Mouse (Mus musculus) megakaryocyte-erythroid progenitor cell, adult 5-6 weeks (primary cell): ENCODE data around the gene Frzb. TPM values are rescaled to one million over a fixed set of nuclear protein-coding genes. Genes with fewer than 3 reads are reported as not detected.
"Not testable (repeated sequence)": the region's sequence is repeated elsewhere in the genome, so short reads cannot be mapped to it uniquely, and the experiment has no call there.

Experiments
- ATAC-seq: replicated peaks from 2 replicates; pipeline ENCODE4 v1.8.0; 2016; ENCODE audit warnings: mild to moderate bottlenecking, inconsistent platforms; ENCODE audit not compliant: severe bottlenecking, poor library complexity, low FRiP score, low TSS enrichment
- total RNA-seq, 2 experiments: library from RNA; stranded (forward) in 1 of 2; stranded (reverse) in 1 of 2; fragments of 200-1000, 215-1000 nt in 1 of 2; fragments of >200 nt in 1 of 2; fragmentation: Nextera tagmentation in 1 of 2; gene quantifications; 2 replicates each; pipeline ENCODE4 v1.2.3; 2014 to 2017

Gene Frzb
- not detected in 2 replicates for total RNA-seq (2014; fragmentation: Nextera tagmentation)
- total RNA-seq (2017): not detected in 2 replicates

GRCm38 (mm10) chr2:80447291-80447791 is at the start of gene Frzb:
TSS of gene Frzb (minus strand) at chr2:80447625.
- no peak for ATAC-seq

GRCm38 (mm10) chr2:80495304-80495703 is 47.9 kb upstream of the Frzb start:
- ATAC-seq: not testable (repeated sequence)

DNA sequence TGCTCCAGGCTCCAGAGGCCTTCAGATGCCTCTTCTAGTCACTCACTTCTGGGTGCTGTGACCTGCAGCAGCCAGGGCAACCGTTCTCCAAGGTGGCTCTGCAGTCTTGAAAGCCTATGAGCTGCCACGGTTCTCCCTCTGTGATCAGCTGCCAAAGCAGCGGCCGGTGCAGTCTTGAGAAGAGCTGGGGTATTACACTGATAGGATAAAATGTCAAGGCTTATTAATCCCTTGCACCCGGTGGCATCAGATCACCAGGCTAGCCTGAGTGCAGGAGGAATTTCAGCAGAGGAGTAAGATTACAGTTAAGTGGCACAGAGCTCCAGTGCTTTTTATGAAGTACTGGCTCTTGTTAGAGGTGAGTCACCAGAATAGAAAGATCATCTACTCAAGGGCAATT is 39.4 kb upstream of the Frzb start:
- no peak for ATAC-seq

DNA sequence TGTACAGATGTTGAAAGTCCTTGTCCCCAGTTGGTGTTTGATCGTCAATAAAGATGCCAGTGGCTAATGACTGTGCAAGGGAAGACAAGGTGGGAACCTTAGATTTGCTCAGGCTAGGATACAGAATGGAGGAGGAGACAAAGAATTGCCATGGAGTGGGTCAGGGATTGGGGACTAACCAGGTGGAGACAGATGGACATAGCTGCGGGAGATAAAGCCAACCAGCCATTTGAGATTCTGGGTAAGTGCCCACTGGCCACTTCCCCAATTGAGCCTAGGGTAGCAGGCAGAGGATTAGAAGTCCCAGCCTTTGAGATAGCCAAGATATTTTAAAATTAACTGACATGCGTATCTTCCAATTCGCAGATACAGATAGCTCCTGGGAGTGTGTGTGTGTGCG is 37.5 kb upstream of the Frzb start:
- no peak for ATAC-seq

DNA sequence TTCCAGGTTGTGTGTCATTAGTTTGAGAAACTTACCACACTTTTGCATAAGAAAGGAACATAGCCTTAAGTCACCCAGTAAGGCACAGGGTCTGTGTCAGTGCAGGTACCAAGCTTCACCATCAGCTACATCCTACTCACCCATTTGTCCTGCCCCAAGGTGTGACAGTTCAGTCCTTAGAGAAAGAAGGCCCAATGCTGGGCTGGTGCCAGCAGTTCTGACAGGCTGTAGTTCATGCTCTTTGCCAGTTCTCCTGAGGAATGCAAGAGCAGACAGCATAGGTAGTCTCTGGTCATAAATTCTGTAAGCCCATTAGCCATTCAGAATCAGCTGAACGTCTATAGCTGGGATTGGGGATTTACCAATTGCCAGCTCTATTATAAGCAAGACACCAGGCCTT is 28.4 kb upstream of the Frzb start:
- no peak for ATAC-seq

DNA sequence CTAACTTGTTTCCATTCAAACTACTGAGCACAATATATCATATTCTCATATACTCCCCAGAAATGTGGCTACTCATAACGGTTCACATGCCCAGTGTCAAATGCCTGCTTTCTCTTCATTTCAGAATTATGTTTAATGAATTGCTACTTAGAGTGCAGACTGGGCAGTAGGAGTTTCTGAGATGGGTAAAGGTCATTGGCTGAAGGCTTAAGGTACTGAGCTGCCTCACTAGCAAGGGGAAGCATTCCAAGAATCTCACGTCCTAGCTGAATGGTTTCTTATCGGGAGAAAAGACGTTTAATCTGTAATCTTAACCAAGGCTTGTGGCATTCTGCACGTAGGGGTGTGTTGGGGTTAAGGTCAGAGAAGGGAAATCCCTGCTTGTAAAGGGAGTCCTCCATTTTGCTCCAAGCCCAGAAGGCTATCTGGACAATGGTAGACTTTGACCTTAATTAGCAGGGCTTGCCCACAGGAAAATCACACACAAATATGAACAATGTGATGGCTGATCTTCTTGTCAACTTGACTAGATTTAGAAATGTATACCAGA is 26.9 kb upstream of the Frzb start:
- ATAC-seq: no peak

GRCm38 (mm10) chr2:80465991-80466821 is 18.8 kb upstream of the Frzb start:
- no peak for ATAC-seq

- no peak for ATAC-seq
Measured at GRCm38 (mm10) chr2:80461827-80462226, 14.4 kb upstream of the Frzb start.

DNA sequence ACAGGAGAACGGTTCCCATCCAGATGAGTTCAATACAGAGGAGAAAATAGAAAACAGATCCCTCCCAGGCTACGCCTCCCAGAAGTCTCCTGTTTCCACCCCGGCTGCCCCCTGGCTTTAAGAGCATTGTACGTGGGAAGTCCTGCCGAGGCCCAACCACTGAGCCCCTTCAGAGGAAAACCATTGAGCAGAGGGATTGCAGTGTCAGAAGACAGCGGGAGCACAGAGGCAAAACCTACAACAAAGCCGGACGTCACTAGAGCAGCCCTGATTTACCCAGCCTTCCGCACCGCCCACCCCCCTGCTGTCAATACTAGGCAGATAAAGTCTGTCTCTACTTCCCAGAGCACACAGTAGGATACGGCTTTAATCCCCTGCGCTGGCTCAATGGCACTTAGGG is 806 bp upstream of the Frzb start:
- no peak for ATAC-seq

- peak; percentile 58 for ATAC-seq
Measured at GRCm38 (mm10) chr2:80446308-80447151, 895 bp downstream of the Frzb start.

GRCm38 (mm10) chr2:80445926-80446307 is 1.5 kb downstream of the Frzb start:
- ATAC-seq: no peak

DNA sequence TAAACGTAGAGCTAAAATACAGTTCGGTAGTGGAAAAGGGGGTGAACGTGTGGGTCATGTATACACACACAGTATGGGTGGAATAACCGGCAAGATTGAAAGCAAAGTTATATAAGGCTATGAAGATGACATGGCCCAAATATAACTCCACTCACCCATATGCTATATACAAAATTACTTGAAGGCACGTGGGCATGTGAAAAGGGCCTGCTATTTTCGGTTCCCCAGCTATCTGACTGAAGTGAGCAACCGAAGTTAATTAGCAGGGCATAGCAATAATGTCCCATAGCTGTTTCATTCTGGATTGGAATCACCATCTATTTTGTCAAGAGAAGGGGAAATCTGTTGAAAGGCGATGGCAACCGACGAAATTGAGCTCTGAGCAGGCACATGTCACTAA is 1.9 kb downstream of the Frzb start:
- ATAC-seq: no peak

- no peak for ATAC-seq
Measured at GRCm38 (mm10) chr2:80444418-80445365, 2.7 kb downstream of the Frzb start.

DNA sequence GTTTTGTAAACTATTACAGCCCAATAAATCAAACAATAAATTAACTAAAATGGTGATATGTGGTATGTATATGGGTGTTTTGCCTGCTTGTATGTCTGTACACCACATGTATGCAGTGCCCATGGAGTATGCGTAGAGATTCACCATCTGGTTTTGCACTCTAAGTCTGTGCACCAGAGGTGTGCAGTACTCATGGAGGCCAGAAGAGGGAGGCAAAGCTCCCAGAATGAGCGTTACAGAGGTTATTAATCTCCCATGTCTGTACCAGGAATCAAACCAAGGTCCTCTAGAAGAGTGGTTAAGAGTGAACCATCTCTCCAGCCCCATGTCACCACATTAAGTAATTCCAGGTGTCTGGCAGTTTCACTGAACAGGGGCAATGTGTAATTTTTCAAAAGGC is 3.5 kb downstream of the Frzb start:
- peak; percentile 43; the same call in 1 of the 2 replicates for ATAC-seq

- ATAC-seq: no peak
Measured at GRCm38 (mm10) chr2:80441386-80441785, 6.0 kb downstream of the Frzb start.

- ATAC-seq: no peak
Measured at GRCm38 (mm10) chr2:80438854-80439253, 8.6 kb downstream of the Frzb start.

- no peak for ATAC-seq
Measured at GRCm38 (mm10) chr2:80437401-80437800, 10.0 kb downstream of the Frzb start.

DNA sequence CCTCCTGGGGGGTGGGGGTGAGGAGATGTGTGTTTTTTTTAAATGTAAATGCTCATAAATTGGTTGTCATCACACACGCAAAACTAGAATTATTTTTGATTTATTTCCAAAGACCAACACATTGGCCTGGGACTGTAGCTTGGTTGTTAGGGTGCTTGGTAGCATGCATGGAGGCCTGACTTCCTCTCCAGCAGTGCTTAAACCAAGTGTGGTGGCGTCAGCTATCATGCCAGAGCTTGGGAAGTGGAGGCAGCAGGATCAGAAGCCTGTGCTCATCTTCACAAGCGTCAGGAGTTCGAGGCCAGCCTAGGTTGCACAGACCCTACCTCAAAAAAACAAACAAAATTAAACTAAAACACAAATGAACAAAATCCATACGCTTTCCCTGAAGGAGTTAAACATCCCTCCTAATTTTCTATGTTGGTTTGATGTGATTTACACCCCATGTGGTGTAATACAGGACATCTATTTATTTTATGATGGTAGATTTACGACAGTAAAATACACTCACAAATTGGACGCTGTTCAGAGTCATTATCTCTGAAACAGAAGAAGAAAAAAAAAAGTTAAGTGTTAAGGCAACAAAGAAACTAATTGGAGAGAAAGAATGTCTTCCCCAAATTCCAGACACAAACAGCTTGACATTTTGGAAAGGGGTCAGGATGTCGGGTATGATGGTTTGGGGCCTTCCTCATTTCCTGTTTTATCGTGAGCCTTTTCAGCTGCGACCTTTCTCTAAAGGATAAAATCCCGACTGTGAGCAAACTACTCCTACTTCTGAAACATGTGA is 12.4 kb downstream of the Frzb start:
- no peak for ATAC-seq
